Mouse (Mus musculus) thymus, adult 2 months (tissue): ENCODE results near the gene Slc34a1.

Source experiments
- CTCF ChIP-seq: fragments of 200-500 bp; IDR thresholded peaks from 2 replicates; pipeline ENCODE4 v1.5.1; 2012; ENCODE audit warnings: mild to moderate bottlenecking, control low read depth, low read length, moderate library complexity, borderline replicate concordance; ENCODE audit not compliant: control insufficient read depth, poor library complexity, insufficient read depth; ENCODE audit errors: extremely low read depth
- POLR2A ChIP-seq: fragments of 200-500 bp; IDR thresholded peaks from 2 replicates; pipeline ENCODE4 v1.6.1; 2012; ENCODE audit warnings: mild to moderate bottlenecking, low read length, control low read depth, moderate library complexity; ENCODE audit not compliant: control insufficient read depth, poor library complexity, insufficient read depth; ENCODE audit errors: extremely low read depth

- TF ChIP-seq CTCF (no peak), POLR2A (no peak)
These were observed 13.8 kb downstream of the Slc34a1 start for GRCm38 (mm10) chr13:55411826-55412225.
